Mouse (Mus musculus) neural tube, embryonic 14.5 days (tissue): Measurements from ENCODE around the gene Mdh2. TPM values are rescaled to one million over a fixed set of nuclear protein-coding genes. Genes with fewer than 3 reads are reported as not detected.

ENCODE experiments used
- ATAC-seq: fragments of 200-750 bp; cut with Nextera tagmentation; 2 replicates; pipeline ENCODE4 v1.8.0; 2017; ENCODE audit warnings: low read depth, mild to moderate bottlenecking, moderate TSS enrichment, moderate library complexity
- H3K27ac ChIP-seq: fragments of 300-500 bp; sonication (generic); 2 replicates; pipeline ENCODE4 v1.5.1; 2014; ENCODE audit warnings: low read depth, mild to moderate bottlenecking, control low read depth, low read length, moderate library complexity, mixed read lengths
- H3K27me3 ChIP-seq: fragments of 300-500 bp; sonication (generic); 2 replicates; pipeline ENCODE4 v1.6.1; 2014; ENCODE audit warnings: low read length; ENCODE audit not compliant: control insufficient read depth, insufficient read depth
- H3K36me3 ChIP-seq: fragments of 300-500 bp; sonication (generic); 2 replicates; pipeline ENCODE4 v1.6.1; 2014; ENCODE audit warnings: low read length, mixed read lengths; ENCODE audit not compliant: control insufficient read depth, insufficient read depth
- H3K4me1 ChIP-seq: fragments of 300-500 bp; sonication (generic); 2 replicates; pipeline ENCODE4 v1.6.1; 2014; ENCODE audit warnings: low read length; ENCODE audit not compliant: control insufficient read depth, insufficient read depth
- H3K4me2 ChIP-seq: fragments of 300-500 bp; sonication (generic); 2 replicates; pipeline ENCODE4 v1.6.1; 2014; ENCODE audit warnings: mild to moderate bottlenecking, low read depth, low read length, control low read depth
- H3K4me3 ChIP-seq: fragments of 300-500 bp; sonication (generic); 2 replicates; pipeline ENCODE4 v1.5.1; 2014; ENCODE audit warnings: low read depth, low read length, control low read depth, mixed read lengths
- H3K9ac ChIP-seq: fragments of 300-500 bp; sonication (generic); replicated peaks from 2 replicates; pipeline ENCODE4 v1.6.1; 2014; ENCODE audit warnings: low read depth, mild to moderate bottlenecking, control low read depth, low read length, mixed read lengths
- H3K9me3 ChIP-seq: fragments of 300-500 bp; sonication (generic); 2 replicates; pipeline ENCODE4 v1.6.1; 2016; ENCODE audit warnings: low read length; ENCODE audit not compliant: control insufficient read depth
- WGBS: fragments of 180-500 bp; shearing (Covaris S2); extraction: QIAGEN DNeasy Blood & Tissue Kit; methylation state at CpG from one replicate; pipeline ENCODE4 v1.1.7; 2014; 5-methylcytosine and 5-hydroxymethylcytosine counted together
- polyA plus RNA-seq: library from polyadenylated mRNA; unstranded; fragments of >200 nt; fragmentation: Nextera tagmentation; extraction: Ambion mirVana; gene quantifications from 2 replicates; pipeline ENCODE4 v1.2.1, GENCODE M21; 2014

The Mdh2 gene
- polyA plus RNA-seq, 1 experiment from 2014 or later: 694 TPM

GRCm38 (mm10) chr5:135761881-135762280 lies 16.4 kb upstream of the Mdh2 start:
- Histone ChIP-seq H3K9ac (0 out of 2 replicates have a peak overlapping the region, but pooled peaks have one; percentile 11), H3K4me1 (no peaks in the 10 kb centered on the region), H3K4me3 (no peak overlapping the region), H3K27ac (no peak overlapping the region), H3K27me3 (no peaks in the 10 kb centered on the region), H3K9me3 (no peaks in the 10 kb centered on the region), H3K36me3 (no peaks in the 10 kb centered on the region), H3K4me2 (no peak overlapping the region)
- WGBS: 69% methylated on average over 3 of the region's 3 CpGs
- ATAC-seq: no peak

DNA sequence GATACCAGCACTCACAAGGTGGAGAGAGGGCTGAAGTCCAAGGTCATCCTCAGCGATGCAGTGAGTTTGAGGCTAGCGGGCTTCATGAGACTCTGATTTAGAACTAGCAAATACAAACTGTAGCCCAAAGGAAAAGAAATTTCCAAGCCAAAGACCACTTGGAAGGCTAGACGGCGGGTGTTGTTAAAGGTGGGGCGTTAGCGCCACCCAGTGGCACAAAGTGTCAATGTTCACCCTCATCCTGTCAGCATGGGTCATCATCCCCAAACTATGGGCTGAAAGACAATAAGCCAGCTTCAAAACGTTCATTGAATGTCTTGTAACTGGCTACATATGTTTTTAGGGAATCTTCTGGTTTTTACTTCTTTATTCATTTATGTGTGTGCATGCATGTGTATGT lies 14.8 kb upstream of the Mdh2 start:
- Histone ChIP-seq H3K4me1 (no peaks in the 10 kb centered on the region), H3K9me3 (no peaks in the 10 kb centered on the region), H3K9ac (no peak overlapping the region), H3K27ac (no peak overlapping the region), H3K4me2 (no peak overlapping the region), H3K27me3 (no peaks in the 10 kb centered on the region), H3K4me3 (no peak overlapping the region), H3K36me3 (no peaks in the 10 kb centered on the region)
- WGBS: 5% methylated on average over 7 of the region's 7 CpGs
- no peak for ATAC-seq

DNA sequence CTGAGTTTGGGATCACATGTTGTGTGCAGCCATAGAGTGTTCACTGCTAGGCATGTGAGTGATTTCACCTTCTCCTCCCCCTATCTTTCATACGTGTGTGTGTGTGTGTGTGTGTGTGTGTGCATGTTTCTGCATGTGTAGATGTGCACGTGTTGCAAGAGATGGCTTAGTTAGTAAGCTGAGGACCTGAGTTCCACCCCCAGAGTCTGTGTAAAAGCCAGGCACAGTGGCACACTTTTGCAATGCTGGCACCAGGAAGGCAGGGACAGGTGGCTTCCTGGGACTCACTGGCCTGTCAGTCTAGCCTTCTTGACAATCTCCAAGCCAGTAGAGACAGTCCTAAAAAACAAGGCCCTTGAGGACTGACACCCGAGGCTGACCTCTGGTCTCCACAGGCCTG lies 13.3 kb upstream of the Mdh2 start:
- no peak overlapping the region for H3K4me3 ChIP-seq
- H3K4me1 ChIP-seq: no peaks in the 10 kb centered on the region
- H3K9ac ChIP-seq: no peak overlapping the region
- H3K9me3 ChIP-seq: no peaks in the 10 kb centered on the region
- WGBS: 61% methylated on average over 3 of the region's 3 CpGs
- ATAC-seq: no peak
- no peaks in the 10 kb centered on the region for H3K36me3 ChIP-seq
- H3K27ac ChIP-seq: no peak overlapping the region
- H3K4me2 ChIP-seq: no peak overlapping the region
- H3K27me3 ChIP-seq: no peaks in the 10 kb centered on the region

GRCm38 (mm10) chr5:135772519-135772918 lies 5.8 kb upstream of the Mdh2 start:
- WGBS: 69% methylated on average over 3 of the region's 3 CpGs
- H3K4me1 ChIP-seq: no peaks in the 10 kb centered on the region; the same call in 1 of the 2 replicates
- no peaks in the 10 kb centered on the region for H3K36me3 ChIP-seq
- no peaks in the 10 kb centered on the region for H3K9me3 ChIP-seq
- H3K9ac ChIP-seq: no peak overlapping the region
- no peak overlapping the region for H3K27ac ChIP-seq
- no peak for ATAC-seq
- no peaks in the 10 kb centered on the region for H3K27me3 ChIP-seq
- no peak overlapping the region for H3K4me3 ChIP-seq
- no peak overlapping the region for H3K4me2 ChIP-seq

DNA sequence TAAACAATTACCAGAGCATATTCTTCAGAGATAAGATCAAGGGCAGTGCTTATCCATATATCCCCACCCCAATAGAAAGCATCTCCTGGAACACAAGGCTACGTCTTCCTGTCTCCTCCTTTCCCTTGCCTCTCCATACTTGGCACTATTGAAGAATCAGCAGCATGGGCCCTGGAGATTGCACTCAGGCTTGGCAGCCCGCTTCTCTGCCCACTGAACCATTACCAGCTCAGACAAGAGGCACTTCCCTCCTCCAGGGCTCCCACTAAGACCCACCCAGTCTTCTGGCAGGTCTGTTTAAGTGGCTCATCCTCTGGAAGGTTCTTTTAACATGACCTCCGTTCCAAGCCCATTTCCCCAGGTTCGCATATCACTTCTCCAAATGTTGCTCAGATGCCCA lies 1.7 kb upstream of the Mdh2 start:
- ATAC-seq: no peak
- no peaks in the 10 kb centered on the region for H3K9me3 ChIP-seq
- no peak overlapping the region for H3K9ac ChIP-seq
- peaks cover 13% of the 10 kb centered on the region for H3K4me1 ChIP-seq
- no peaks in the 10 kb centered on the region for H3K27me3 ChIP-seq
- H3K36me3 ChIP-seq: no peaks in the 10 kb centered on the region
- 83% methylated on average over 4 of the region's 4 CpGs for WGBS
- no peak overlapping the region for H3K4me3 ChIP-seq
- H3K27ac ChIP-seq: no peak overlapping the region
- no peak overlapping the region for H3K4me2 ChIP-seq

GRCm38 (mm10) chr5:135777796-135778470 lies 347 bp upstream of the Mdh2 start, which contains the start of gene Styxl1:
Gene Styxl1, minus strand, starts transcription at chr5:135778385.
- Histone ChIP-seq H3K4me2 (peak within 1 kb of the TSS; percentile 95), H3K9ac (peak within 1 kb of the TSS; percentile 93), H3K4me3 (peak within 1 kb of the TSS; percentile 74), H3K27me3 (no peaks in the 10 kb centered on the region), H3K36me3 (peaks cover 10% of the 10 kb centered on the region), H3K4me1 (peaks cover 13% of the 10 kb centered on the region), H3K9me3 (no peaks in the 10 kb centered on the region), H3K27ac (peak within 1 kb of the TSS; percentile 90)
- WGBS: under 1% methylated on average over 45 of the region's 45 CpGs
- peak; percentile 52 for ATAC-seq

- no peaks in the 10 kb centered on the region for H3K27me3 ChIP-seq
- no peak overlapping the region for H3K4me3 ChIP-seq
- no peak overlapping the region for H3K27ac ChIP-seq
- H3K9me3 ChIP-seq: no peaks in the 10 kb centered on the region
- 92% methylated on average over 8 of the region's 8 CpGs for WGBS
- 0 out of 2 replicates have a peak overlapping the region, but pooled peaks have one; percentile 95 for H3K4me2 ChIP-seq
- H3K4me1 ChIP-seq: peaks cover 13% of the 10 kb centered on the region
- H3K9ac ChIP-seq: no peak overlapping the region
- H3K36me3 ChIP-seq: peaks cover 33% of the 10 kb centered on the region
- no peak for ATAC-seq
These were observed 2.1 kb downstream of the Mdh2 start for GRCm38 (mm10) chr5:135780331-135780730.

GRCm38 (mm10) chr5:135782901-135783300 lies 4.6 kb downstream of the Mdh2 start:
- peaks cover 59% of the 10 kb centered on the region for H3K36me3 ChIP-seq
- 92% methylated on average over 4 of the region's 4 CpGs for WGBS

DNA sequence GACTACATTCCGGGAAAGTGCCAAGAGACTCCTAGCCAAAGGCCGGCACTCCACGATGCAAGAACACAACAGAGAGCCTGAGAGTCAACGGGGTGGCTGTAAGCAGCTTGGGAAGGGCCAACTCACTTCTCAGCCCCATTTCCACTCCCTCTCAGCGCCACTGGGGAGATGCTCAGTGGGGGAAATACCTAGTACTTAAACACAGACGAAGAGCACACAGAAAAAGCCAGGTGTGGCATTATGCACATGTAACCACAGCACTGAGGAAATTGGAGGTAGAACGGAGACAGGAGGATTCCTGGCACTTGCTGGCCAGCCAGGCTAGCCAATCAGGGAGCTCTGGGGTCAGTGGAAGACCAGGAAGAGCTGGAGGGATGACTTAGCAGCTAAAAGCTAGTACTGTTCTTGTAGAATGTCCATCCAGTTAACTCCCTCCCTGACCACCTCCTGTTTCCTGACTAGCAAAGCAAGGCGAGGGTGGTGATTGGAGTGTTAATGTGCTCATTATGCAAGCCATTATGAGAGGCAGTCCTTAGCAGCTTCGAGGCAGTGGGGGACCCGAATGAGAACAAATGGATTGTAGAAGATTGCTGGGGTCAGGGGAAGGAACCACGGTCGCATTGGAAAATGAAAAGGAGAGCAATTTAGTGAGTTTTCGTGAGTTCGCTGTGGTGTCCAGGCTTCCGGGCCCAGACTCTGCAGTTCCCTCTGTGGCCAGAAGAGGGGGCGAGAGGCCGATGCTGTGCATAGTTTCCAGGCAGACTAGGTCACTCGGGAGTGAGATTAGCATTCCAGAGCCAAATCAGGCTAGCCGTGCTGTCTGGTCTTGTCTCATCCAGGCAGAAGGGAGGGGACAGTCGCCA lies 15.9 kb downstream of the Mdh2 start:
- H3K4me2 ChIP-seq: peak overlapping the region; percentile 35; the same call in 1 of the 2 replicates
- H3K4me1 ChIP-seq: peaks cover 5% of the 10 kb centered on the region
- peak; percentile 93 for ATAC-seq
- H3K27me3 ChIP-seq: no peaks in the 10 kb centered on the region
- H3K9me3 ChIP-seq: no peaks in the 10 kb centered on the region
- peaks cover 29% of the 10 kb centered on the region for H3K36me3 ChIP-seq
- H3K9ac ChIP-seq: peak overlapping the region; percentile 47
- peak overlapping the region; percentile 88 for H3K27ac ChIP-seq
- 8% methylated on average over 20 of the region's 20 CpGs for WGBS
- H3K4me3 ChIP-seq: no peak overlapping the region; the same call in 1 of the 2 replicates

More at GRCm38 (mm10) chr5:135782901-135783300, 4.6 kb downstream of the Mdh2 start:
- Histone ChIP-seq H3K27ac (no peak overlapping the region), H3K9me3 (no peaks in the 10 kb centered on the region), H3K9ac (no peak overlapping the region), H3K27me3 (no peaks in the 10 kb centered on the region), H3K4me3 (no peak overlapping the region), H3K4me1 (peaks cover 13% of the 10 kb centered on the region), H3K4me2 (no peak overlapping the region)
- no peak for ATAC-seq
